Mouse (Mus musculus): ENCODE data around the gene 3110001I22Rik. TPM values are rescaled to one million over a fixed set of nuclear protein-coding genes. Genes with fewer than 3 reads are reported as not detected.
"Not testable (repeated sequence)": the region's sequence is repeated elsewhere in the genome, so short reads cannot be mapped to it uniquely, and the experiment has no call there.

Gene 3110001I22Rik
- 11.6 and 11.8 TPM in 2 replicates for polyA plus RNA-seq (2014; fragmentation: Nextera tagmentation; extraction: Ambion mirVana)

GRCm38 (mm10) chr16:13671685-13672385, at the start of gene 3110001I22Rik, which contains the start of gene Bfar:
Gene 3110001I22Rik, plus strand, starts transcription at chr16:13671929.
Gene Bfar, plus strand, starts transcription at chr16:13671858.
- ATAC-seq (ENCODE audit: low FRiP score) (peak; percentile 93), DNase-seq (ENCODE audit: low spot score) (peak; percentile 94)
- under 1% methylated on average over 52 of the region's 54 CpGs for WGBS
- Histone ChIP-seq H3K9me3 (ENCODE audit: control insufficient read depth, low read length) (no peaks in the 10 kb centered on the region), H3K4me3 (ENCODE audit: low read depth, low read length) (peak within 1 kb of the TSS; percentile 72), H3K4me2 (replicated peaks; ENCODE audit: low read depth, low read length) (peak within 1 kb of the TSS; percentile 77), H3K36me3 (ENCODE audit: control insufficient read depth, insufficient read depth, low read length) (no peaks in the 10 kb centered on the region), H3K27ac (ENCODE audit: low read depth, low read length) (peak within 1 kb of the TSS; percentile 56), H3K9ac (ENCODE audit: low read depth, low read length) (peak within 1 kb of the TSS; percentile 93), H3K4me1 (replicated peaks; ENCODE audit: control insufficient read depth, insufficient read depth, low read length) (no peaks in the 10 kb centered on the region), H3K27me3 (ENCODE audit: control insufficient read depth, insufficient read depth, low read length) (no peaks in the 10 kb centered on the region)

- H3K36me3 ChIP-seq (ENCODE audit: control insufficient read depth, insufficient read depth, low read length), result no peaks in the 10 kb centered on the region
- no peaks in the 10 kb centered on the region for H3K4me1 ChIP-seq (replicated peaks; ENCODE audit: control insufficient read depth, insufficient read depth, low read length)
- 50% methylated on average over 5 of the region's 5 CpGs for WGBS
- no peak overlapping the region for H3K4me3 ChIP-seq (ENCODE audit: low read depth, low read length)
- no peaks in the 10 kb centered on the region for H3K27me3 ChIP-seq (ENCODE audit: control insufficient read depth, insufficient read depth, low read length)
- H3K4me2 ChIP-seq (replicated peaks; ENCODE audit: low read depth, low read length), result no peak overlapping the region
- peak; percentile 31 for DNase-seq (ENCODE audit: low spot score)
- H3K9ac ChIP-seq (ENCODE audit: low read depth, low read length), result no peak overlapping the region
- no peak for ATAC-seq (ENCODE audit: low FRiP score)
- H3K27ac ChIP-seq (ENCODE audit: low read depth, low read length), result no peak overlapping the region
- no peaks in the 10 kb centered on the region for H3K9me3 ChIP-seq (ENCODE audit: control insufficient read depth, low read length)
Measured at GRCm38 (mm10) chr16:13628345-13628744, 43.4 kb upstream of the 3110001I22Rik start.

- not testable (repeated sequence) for H3K9me3 ChIP-seq (ENCODE audit: control insufficient read depth, low read length); H3K4me1 ChIP-seq (replicated peaks; ENCODE audit: control insufficient read depth, insufficient read depth, low read length); H3K9ac ChIP-seq (ENCODE audit: low read depth, low read length); H3K36me3 ChIP-seq (ENCODE audit: control insufficient read depth, insufficient read depth, low read length); H3K4me2 ChIP-seq (replicated peaks; ENCODE audit: low read depth, low read length); DNase-seq (ENCODE audit: low spot score); ATAC-seq (ENCODE audit: low FRiP score); H3K27ac ChIP-seq (ENCODE audit: low read depth, low read length); H3K27me3 ChIP-seq (ENCODE audit: control insufficient read depth, insufficient read depth, low read length); H3K4me3 ChIP-seq (ENCODE audit: low read depth, low read length)
- 41% methylated on average over 2 of the region's 2 CpGs for WGBS
Measured at GRCm38 (mm10) chr16:13638198-13638597, 33.5 kb upstream of the 3110001I22Rik start.

- Histone ChIP-seq H3K4me3 (ENCODE audit: low read depth, low read length) (no peak overlapping the region), H3K9me3 (ENCODE audit: control insufficient read depth, low read length) (no peaks in the 10 kb centered on the region), H3K27ac (ENCODE audit: low read depth, low read length) (no peak overlapping the region), H3K27me3 (ENCODE audit: control insufficient read depth, insufficient read depth, low read length) (no peaks in the 10 kb centered on the region), H3K4me1 (replicated peaks; ENCODE audit: control insufficient read depth, insufficient read depth, low read length) (no peaks in the 10 kb centered on the region), H3K36me3 (ENCODE audit: control insufficient read depth, insufficient read depth, low read length) (no peaks in the 10 kb centered on the region), H3K4me2 (replicated peaks; ENCODE audit: low read depth, low read length) (no peak overlapping the region), H3K9ac (ENCODE audit: low read depth, low read length) (no peak overlapping the region)
- ATAC-seq (ENCODE audit: low FRiP score), result no peak
- DNase-seq (ENCODE audit: low spot score), result no peak
- 90% methylated on average over 5 of the region's 5 CpGs for WGBS
Measured at GRCm38 (mm10) chr16:13639508-13639907, 32.2 kb upstream of the 3110001I22Rik start.

- no peaks in the 10 kb centered on the region for H3K36me3 ChIP-seq (ENCODE audit: control insufficient read depth, insufficient read depth, low read length)
- H3K4me2 ChIP-seq (replicated peaks; ENCODE audit: low read depth, low read length), result no peak overlapping the region
- DNase-seq (ENCODE audit: low spot score) (peak; percentile 12), ATAC-seq (ENCODE audit: low FRiP score) (no peak)
- H3K4me1 ChIP-seq (replicated peaks; ENCODE audit: control insufficient read depth, insufficient read depth, low read length), result no peaks in the 10 kb centered on the region
- 74% methylated on average over 7 of the region's 7 CpGs for WGBS
- H3K4me3 ChIP-seq (ENCODE audit: low read depth, low read length), result no peak overlapping the region
- no peak overlapping the region for H3K9ac ChIP-seq (ENCODE audit: low read depth, low read length)
- H3K27me3 ChIP-seq (ENCODE audit: control insufficient read depth, insufficient read depth, low read length), result no peaks in the 10 kb centered on the region
- no peaks in the 10 kb centered on the region for H3K9me3 ChIP-seq (ENCODE audit: control insufficient read depth, low read length)
- H3K27ac ChIP-seq (ENCODE audit: low read depth, low read length), result no peak overlapping the region
Measured at GRCm38 (mm10) chr16:13640064-13640463, 31.7 kb upstream of the 3110001I22Rik start.

GRCm38 (mm10) chr16:13644474-13644873, 27.3 kb upstream of the 3110001I22Rik start:
- H3K4me3 ChIP-seq (ENCODE audit: low read depth, low read length), result no peak overlapping the region
- H3K4me2 ChIP-seq (replicated peaks; ENCODE audit: low read depth, low read length), result no peak overlapping the region
- no peak overlapping the region for H3K9ac ChIP-seq (ENCODE audit: low read depth, low read length)
- no peaks in the 10 kb centered on the region for H3K9me3 ChIP-seq (ENCODE audit: control insufficient read depth, low read length)
- H3K36me3 ChIP-seq (ENCODE audit: control insufficient read depth, insufficient read depth, low read length), result no peaks in the 10 kb centered on the region
- whole genome bisulfite sequencing, result 91% methylated on average over 3 of the region's 3 CpGs
- H3K4me1 ChIP-seq (replicated peaks; ENCODE audit: control insufficient read depth, insufficient read depth, low read length), result no peaks in the 10 kb centered on the region
- H3K27ac ChIP-seq (ENCODE audit: low read depth, low read length), result no peak overlapping the region
- no peak for ATAC-seq (ENCODE audit: low FRiP score)
- DNase-seq (ENCODE audit: low spot score), result no peak
- no peaks in the 10 kb centered on the region for H3K27me3 ChIP-seq (ENCODE audit: control insufficient read depth, insufficient read depth, low read length)

GRCm38 (mm10) chr16:13645930-13646329, 25.8 kb upstream of the 3110001I22Rik start:
- ATAC-seq (ENCODE audit: low FRiP score) (no peak), DNase-seq (ENCODE audit: low spot score) (no peak)
- no peak overlapping the region for H3K4me3 ChIP-seq (ENCODE audit: low read depth, low read length)
- no peak overlapping the region for H3K27ac ChIP-seq (ENCODE audit: low read depth, low read length)
- H3K4me2 ChIP-seq (replicated peaks; ENCODE audit: low read depth, low read length), result no peak overlapping the region
- no peaks in the 10 kb centered on the region for H3K27me3 ChIP-seq (ENCODE audit: control insufficient read depth, insufficient read depth, low read length)
- 87% methylated on average over 4 of the region's 4 CpGs for WGBS
- H3K9me3 ChIP-seq (ENCODE audit: control insufficient read depth, low read length), result no peaks in the 10 kb centered on the region
- no peaks in the 10 kb centered on the region for H3K4me1 ChIP-seq (replicated peaks; ENCODE audit: control insufficient read depth, insufficient read depth, low read length)
- H3K36me3 ChIP-seq (ENCODE audit: control insufficient read depth, insufficient read depth, low read length), result no peaks in the 10 kb centered on the region
- H3K9ac ChIP-seq (ENCODE audit: low read depth, low read length), result no peak overlapping the region

- Histone ChIP-seq H3K4me1 (replicated peaks; ENCODE audit: control insufficient read depth, insufficient read depth, low read length) (no peaks in the 10 kb centered on the region), H3K9me3 (ENCODE audit: control insufficient read depth, low read length) (no peaks in the 10 kb centered on the region), H3K27ac (ENCODE audit: low read depth, low read length) (no peak overlapping the region), H3K4me3 (ENCODE audit: low read depth, low read length) (no peak overlapping the region), H3K36me3 (ENCODE audit: control insufficient read depth, insufficient read depth, low read length) (no peaks in the 10 kb centered on the region), H3K27me3 (ENCODE audit: control insufficient read depth, insufficient read depth, low read length) (no peaks in the 10 kb centered on the region), H3K4me2 (replicated peaks; ENCODE audit: low read depth, low read length) (no peak overlapping the region), H3K9ac (ENCODE audit: low read depth, low read length) (no peak overlapping the region)
- WGBS, result 94% methylated on average over 3 of the region's 3 CpGs
- DNase-seq (ENCODE audit: low spot score) (no peak), ATAC-seq (ENCODE audit: low FRiP score) (no peak)
Measured at GRCm38 (mm10) chr16:13658886-13659285, 12.8 kb upstream of the 3110001I22Rik start.

GRCm38 (mm10) chr16:13660736-13661135, 11.0 kb upstream of the 3110001I22Rik start:
- no peak overlapping the region for H3K9ac ChIP-seq (ENCODE audit: low read depth, low read length)
- H3K4me1 ChIP-seq (replicated peaks; ENCODE audit: control insufficient read depth, insufficient read depth, low read length), result no peaks in the 10 kb centered on the region
- WGBS, result 90% methylated on average over 9 of the region's 9 CpGs
- DNase-seq (ENCODE audit: low spot score) (no peak), ATAC-seq (ENCODE audit: low FRiP score) (no peak)
- no peaks in the 10 kb centered on the region for H3K9me3 ChIP-seq (ENCODE audit: control insufficient read depth, low read length)
- no peaks in the 10 kb centered on the region for H3K27me3 ChIP-seq (ENCODE audit: control insufficient read depth, insufficient read depth, low read length)
- H3K27ac ChIP-seq (ENCODE audit: low read depth, low read length), result no peak overlapping the region
- H3K36me3 ChIP-seq (ENCODE audit: control insufficient read depth, insufficient read depth, low read length), result no peaks in the 10 kb centered on the region
- H3K4me3 ChIP-seq (ENCODE audit: low read depth, low read length), result no peak overlapping the region
- H3K4me2 ChIP-seq (replicated peaks; ENCODE audit: low read depth, low read length), result no peak overlapping the region
